Mouse (Mus musculus) neural tube, embryonic 11.5 days (tissue): Measurements from ENCODE around the gene Fgf15. TPM values are rescaled to one million over a fixed set of nuclear protein-coding genes. Genes with fewer than 3 reads are reported as not detected.
"Not testable (repeated sequence)": the region's sequence is repeated elsewhere in the genome, so short reads cannot be mapped to it uniquely, and the experiment has no call there.

Experiments
- ATAC-seq: fragments of 200-750 bp; cut with Nextera tagmentation; 2 replicates; pipeline ENCODE4 v1.8.0; 2017; ENCODE audit warnings: moderate number of reproducible peaks, mild to moderate bottlenecking, moderate TSS enrichment, moderate library complexity; ENCODE audit not compliant: insufficient read depth, low FRiP score, low TSS enrichment
- DNase-seq: peaks from one replicate; pipeline ENCODE4 v3.0.0-alpha.2; 2015; ENCODE audit warnings: low spot score
- H3K27ac ChIP-seq: fragments of 300-500 bp; sonication (generic); 2 replicates; pipeline ENCODE4 v1.5.1; 2014; ENCODE audit warnings: low read depth, mild to moderate bottlenecking, low read length
- H3K27me3 ChIP-seq: fragments of 300-500 bp; sonication (generic); 2 replicates; pipeline ENCODE4 v1.6.1; 2014; ENCODE audit warnings: mild to moderate bottlenecking, low read length, mixed read lengths; ENCODE audit not compliant: control insufficient read depth, insufficient read depth
- H3K36me3 ChIP-seq: fragments of 300-500 bp; sonication (generic); 2 replicates; pipeline ENCODE4 v1.6.1; 2014; ENCODE audit warnings: mild to moderate bottlenecking, low read length, moderate library complexity, mixed read lengths; ENCODE audit not compliant: control insufficient read depth, insufficient read depth
- H3K4me1 ChIP-seq: fragments of 300-500 bp; sonication (generic); 2 replicates; pipeline ENCODE4 v1.6.1; 2014; ENCODE audit warnings: low read length, mixed read lengths; ENCODE audit not compliant: control insufficient read depth, insufficient read depth
- H3K4me2 ChIP-seq: fragments of 300-500 bp; sonication (generic); 2 replicates; pipeline ENCODE4 v1.6.1; 2014; ENCODE audit warnings: low read depth, mild to moderate bottlenecking, moderate library complexity
- H3K4me3 ChIP-seq: fragments of 300-500 bp; sonication (generic); 2 replicates; pipeline ENCODE4 v1.5.1; 2014; ENCODE audit warnings: low read depth, low read length
- H3K9ac ChIP-seq: fragments of 300-500 bp; sonication (generic); 2 replicates; pipeline ENCODE4 v1.6.1; 2014; ENCODE audit warnings: mild to moderate bottlenecking, low read length
- H3K9me3 ChIP-seq: fragments of 300-500 bp; sonication (generic); 2 replicates; pipeline ENCODE4 v1.6.1; 2016; ENCODE audit warnings: low read length; ENCODE audit not compliant: control insufficient read depth
- WGBS: fragments of 180-500 bp; shearing (Covaris S2); extraction: QIAGEN DNeasy Blood & Tissue Kit; methylation state at CpG from one replicate; pipeline ENCODE4 v1.1.7; 2014; 5-methylcytosine and 5-hydroxymethylcytosine counted together
- polyA plus RNA-seq: library from polyadenylated mRNA; unstranded; fragments of >200 nt; fragmentation: Nextera tagmentation; extraction: Ambion mirVana; gene quantifications from 2 replicates; pipeline ENCODE4 v1.2.1, GENCODE M21; 2014

The Fgf15 gene
- polyA plus RNA-seq, 1 experiment from 2014 or later, result 53.3 TPM

GRCm38 (mm10) chr7:144894706-144895105, 1.6 kb upstream of the Fgf15 start:
- H3K4me1 ChIP-seq, result peaks cover 8% of the 10 kb centered on the region
- DNase-seq (peak; percentile 29), ATAC-seq (no peak)
- peak overlapping the region; percentile 79 for H3K4me2 ChIP-seq
- no peak overlapping the region for H3K4me3 ChIP-seq
- no peak overlapping the region for H3K27ac ChIP-seq
- no peaks in the 10 kb centered on the region for H3K9me3 ChIP-seq
- no peaks in the 10 kb centered on the region for H3K36me3 ChIP-seq
- H3K27me3 ChIP-seq, result peaks cover 42% of the 10 kb centered on the region
- 4% methylated on average over 4 of the region's 4 CpGs for WGBS
- H3K9ac ChIP-seq, result no peak overlapping the region

GRCm38 (mm10) chr7:144895305-144896111, 823 bp upstream of the Fgf15 start:
- ATAC-seq (peak; percentile 76), DNase-seq (peak; percentile 86)
- Histone ChIP-seq H3K9me3 (no peaks in the 10 kb centered on the region), H3K36me3 (no peaks in the 10 kb centered on the region), H3K4me3 (peak overlapping the region; percentile 41), H3K4me2 (peak overlapping the region; percentile 79), H3K9ac (peak overlapping the region; percentile 59), H3K27me3 (peaks cover 42% of the 10 kb centered on the region), H3K27ac (peak overlapping the region; percentile 28), H3K4me1 (peaks cover 8% of the 10 kb centered on the region)
- WGBS, result under 1% methylated on average over 37 of the region's 37 CpGs

GRCm38 (mm10) chr7:144898506-144898905, 2.2 kb downstream of the Fgf15 start:
- ATAC-seq (no peak), DNase-seq (no peak)
- Histone ChIP-seq H3K36me3 (no peaks in the 10 kb centered on the region), H3K4me1 (peaks cover 8% of the 10 kb centered on the region), H3K4me3 (peak overlapping the region; percentile 41), H3K27me3 (peaks cover 42% of the 10 kb centered on the region), H3K4me2 (peak overlapping the region; percentile 79), H3K9me3 (no peaks in the 10 kb centered on the region), H3K27ac (no peak overlapping the region), H3K9ac (no peak overlapping the region)
- WGBS, result 28% methylated on average over 6 of the region's 6 CpGs

- ATAC-seq, H3K4me3 ChIP-seq, H3K27me3 ChIP-seq, H3K27ac ChIP-seq, H3K4me2 ChIP-seq, H3K4me1 ChIP-seq, DNase-seq, H3K36me3 ChIP-seq, H3K9ac ChIP-seq, H3K9me3 ChIP-seq: not testable (repeated sequence)
- 93% methylated on average over 3 of the region's 3 CpGs for WGBS
Observed at GRCm38 (mm10) chr7:144905514-144905913, 9.2 kb downstream of the Fgf15 start.

GRCm38 (mm10) chr7:144906708-144907397, 10.5 kb downstream of the Fgf15 start:
- no peaks in the 10 kb centered on the region for H3K36me3 ChIP-seq
- DNase-seq, result peak; percentile 83
- no peaks in the 10 kb centered on the region for H3K9me3 ChIP-seq
- H3K27me3 ChIP-seq, result no peaks in the 10 kb centered on the region
- H3K4me1 ChIP-seq, result no peaks in the 10 kb centered on the region
- peak overlapping the region; percentile 20; the same call in 1 of the 2 replicates for H3K9ac ChIP-seq
- H3K4me2 ChIP-seq, result peak overlapping the region; percentile 34
- no peak overlapping the region for H3K4me3 ChIP-seq
- H3K27ac ChIP-seq, result no peak overlapping the region
- WGBS, result 11% methylated on average over 28 of the region's 28 CpGs
- peak; percentile 35; the same call in 1 of the 2 replicates for ATAC-seq

GRCm38 (mm10) chr7:144907793-144908192, 11.5 kb downstream of the Fgf15 start:
- DNase-seq (no peak), ATAC-seq (no peak)

GRCm38 (mm10) chr7:144908705-144909104, 12.4 kb downstream of the Fgf15 start:
- no peak for DNase-seq
- H3K4me2 ChIP-seq, result no peak overlapping the region
- H3K4me3 ChIP-seq, result no peak overlapping the region
- no peaks in the 10 kb centered on the region for H3K36me3 ChIP-seq
- no peak for ATAC-seq
- no peaks in the 10 kb centered on the region for H3K9me3 ChIP-seq
- WGBS, result 36% methylated on average over 7 of the region's 7 CpGs
- H3K27ac ChIP-seq, result no peak overlapping the region
- no peak overlapping the region for H3K9ac ChIP-seq
- H3K4me1 ChIP-seq, result no peaks in the 10 kb centered on the region
- H3K27me3 ChIP-seq, result no peaks in the 10 kb centered on the region

More at GRCm38 (mm10) chr7:144907793-144908192, 11.5 kb downstream of the Fgf15 start:
- H3K36me3 ChIP-seq, result no peaks in the 10 kb centered on the region
- no peaks in the 10 kb centered on the region for H3K9me3 ChIP-seq
- H3K4me1 ChIP-seq, result no peaks in the 10 kb centered on the region
- H3K4me3 ChIP-seq, result no peak overlapping the region
- WGBS, result 13% methylated on average over 8 of the region's 8 CpGs
- no peak overlapping the region for H3K27ac ChIP-seq
- no peak overlapping the region for H3K4me2 ChIP-seq
- no peak overlapping the region for H3K9ac ChIP-seq
- H3K27me3 ChIP-seq, result no peaks in the 10 kb centered on the region

GRCm38 (mm10) chr7:144911121-144911520, 14.8 kb downstream of the Fgf15 start:
- Histone ChIP-seq H3K27ac (no peak overlapping the region), H3K36me3 (no peaks in the 10 kb centered on the region), H3K4me1 (peaks cover 5% of the 10 kb centered on the region; the same call in 1 of the 2 replicates), H3K4me2 (no peak overlapping the region), H3K4me3 (no peak overlapping the region), H3K27me3 (no peaks in the 10 kb centered on the region), H3K9ac (no peak overlapping the region), H3K9me3 (no peaks in the 10 kb centered on the region)
- DNase-seq (no peak), ATAC-seq (no peak)
- WGBS, result 88% methylated on average over 1 of the region's 1 CpGs
